Mouse (Mus musculus): Measurements from ENCODE around the gene Pla2g16. TPM values are rescaled to one million over a fixed set of nuclear protein-coding genes. Genes with fewer than 3 reads are reported as not detected.

The Pla2g16 gene
- polyA plus RNA-seq (2014; fragmentation: Nextera tagmentation; extraction: Ambion mirVana), result 5.4 and 7.6 TPM in 2 replicates

GRCm38 (mm10) chr19:7557328-7557822 is at the start of gene Pla2g16:
Gene Pla2g16 (plus strand): TSS chr19:7557459.
- H3K4me2 ChIP-seq (ENCODE audit: low read depth, severe bottlenecking), result peak within 1 kb of the TSS; percentile 79
- 1% methylated on average over 27 of the region's 27 CpGs for WGBS
- peak; percentile 73; the same call in 1 of the 2 replicates for ATAC-seq (ENCODE audit: insufficient number of reproducible peaks, low FRiP score, low TSS enrichment, low read depth)
- H3K4me1 ChIP-seq (ENCODE audit: control insufficient read depth, insufficient read depth, low read length), result 0 out of 2 replicates have a peak, but pooled peaks cover 3% of the 10 kb centered on the region
- peak; percentile 71 for DNase-seq (ENCODE audit: low spot score)
- H3K36me3 ChIP-seq (ENCODE audit: control insufficient read depth, insufficient read depth, low read length), result no peaks in the 10 kb centered on the region
- H3K9me3 ChIP-seq (ENCODE audit: control insufficient read depth, low read length), result no peaks in the 10 kb centered on the region
- peak within 1 kb of the TSS; percentile 41 for H3K4me3 ChIP-seq (ENCODE audit: low read depth, low read length)
- H3K27me3 ChIP-seq (ENCODE audit: control insufficient read depth, insufficient read depth, low read length), result no peaks in the 10 kb centered on the region
- no peak within 1 kb of the TSS for H3K27ac ChIP-seq (replicated peaks; ENCODE audit: low read depth, low read length)
- H3K9ac ChIP-seq (ENCODE audit: low read length), result peak within 1 kb of the TSS; percentile 47

- Histone ChIP-seq H3K36me3 (ENCODE audit: control insufficient read depth, insufficient read depth, low read length) (peaks cover 4% of the 10 kb centered on the region; the same call in 1 of the 2 replicates), H3K9me3 (ENCODE audit: control insufficient read depth, low read length) (no peaks in the 10 kb centered on the region), H3K27ac (replicated peaks; ENCODE audit: low read depth, low read length) (no peak overlapping the region), H3K4me3 (ENCODE audit: low read depth, low read length) (no peak overlapping the region), H3K4me2 (ENCODE audit: low read depth, severe bottlenecking) (no peak overlapping the region), H3K4me1 (ENCODE audit: control insufficient read depth, insufficient read depth, low read length) (no peaks in the 10 kb centered on the region), H3K9ac (ENCODE audit: low read length) (no peak overlapping the region), H3K27me3 (ENCODE audit: control insufficient read depth, insufficient read depth, low read length) (no peaks in the 10 kb centered on the region)
- no peak for DNase-seq (ENCODE audit: low spot score)
- no peak for ATAC-seq (ENCODE audit: insufficient number of reproducible peaks, low FRiP score, low TSS enrichment, low read depth)
- 74% methylated on average over 4 of the region's 4 CpGs for WGBS
Measured at GRCm38 (mm10) chr19:7508026-7508425, 49.2 kb upstream of the Pla2g16 start.

GRCm38 (mm10) chr19:7516437-7516836 is 40.8 kb upstream of the Pla2g16 start:
- Histone ChIP-seq H3K4me2 (ENCODE audit: low read depth, severe bottlenecking) (no peak overlapping the region), H3K9me3 (ENCODE audit: control insufficient read depth, low read length) (no peaks in the 10 kb centered on the region), H3K4me1 (ENCODE audit: control insufficient read depth, insufficient read depth, low read length) (no peaks in the 10 kb centered on the region), H3K27ac (replicated peaks; ENCODE audit: low read depth, low read length) (no peak overlapping the region), H3K9ac (ENCODE audit: low read length) (no peak overlapping the region), H3K27me3 (ENCODE audit: control insufficient read depth, insufficient read depth, low read length) (no peaks in the 10 kb centered on the region), H3K36me3 (ENCODE audit: control insufficient read depth, insufficient read depth, low read length) (peaks cover 2% of the 10 kb centered on the region; the same call in 1 of the 2 replicates), H3K4me3 (ENCODE audit: low read depth, low read length) (no peak overlapping the region)
- ATAC-seq (ENCODE audit: insufficient number of reproducible peaks, low FRiP score, low TSS enrichment, low read depth) (no peak), DNase-seq (ENCODE audit: low spot score) (no peak)
- 96% methylated on average over 1 of the region's 1 CpGs for WGBS

GRCm38 (mm10) chr19:7521619-7522018 is 35.6 kb upstream of the Pla2g16 start:
- Histone ChIP-seq H3K4me2 (ENCODE audit: low read depth, severe bottlenecking) (no peak overlapping the region), H3K4me3 (ENCODE audit: low read depth, low read length) (no peak overlapping the region), H3K27me3 (ENCODE audit: control insufficient read depth, insufficient read depth, low read length) (no peaks in the 10 kb centered on the region), H3K4me1 (ENCODE audit: control insufficient read depth, insufficient read depth, low read length) (no peaks in the 10 kb centered on the region), H3K36me3 (ENCODE audit: control insufficient read depth, insufficient read depth, low read length) (peaks cover 10% of the 10 kb centered on the region; the same call in 1 of the 2 replicates), H3K27ac (replicated peaks; ENCODE audit: low read depth, low read length) (no peak overlapping the region), H3K9me3 (ENCODE audit: control insufficient read depth, low read length) (no peaks in the 10 kb centered on the region; the same call in 1 of the 2 replicates), H3K9ac (ENCODE audit: low read length) (no peak overlapping the region)
- ATAC-seq (ENCODE audit: insufficient number of reproducible peaks, low FRiP score, low TSS enrichment, low read depth) (no peak), DNase-seq (ENCODE audit: low spot score) (no peak)
- WGBS, result 90% methylated on average over 3 of the region's 3 CpGs

- DNase-seq (ENCODE audit: low spot score) (no peak), ATAC-seq (ENCODE audit: insufficient number of reproducible peaks, low FRiP score, low TSS enrichment, low read depth) (no peak)
- Histone ChIP-seq H3K4me3 (ENCODE audit: low read depth, low read length) (no peak overlapping the region), H3K27ac (replicated peaks; ENCODE audit: low read depth, low read length) (no peak overlapping the region), H3K9ac (ENCODE audit: low read length) (no peak overlapping the region), H3K36me3 (ENCODE audit: control insufficient read depth, insufficient read depth, low read length) (peaks cover 10% of the 10 kb centered on the region; the same call in 1 of the 2 replicates), H3K4me1 (ENCODE audit: control insufficient read depth, insufficient read depth, low read length) (no peaks in the 10 kb centered on the region), H3K9me3 (ENCODE audit: control insufficient read depth, low read length) (no peaks in the 10 kb centered on the region; the same call in 1 of the 2 replicates), H3K4me2 (ENCODE audit: low read depth, severe bottlenecking) (no peak overlapping the region), H3K27me3 (ENCODE audit: control insufficient read depth, insufficient read depth, low read length) (no peaks in the 10 kb centered on the region)
- 90% methylated on average over 2 of the region's 2 CpGs for WGBS
Measured at GRCm38 (mm10) chr19:7522856-7523255, 34.4 kb upstream of the Pla2g16 start.

- H3K27ac ChIP-seq (replicated peaks; ENCODE audit: low read depth, low read length), result no peak overlapping the region
- peak; percentile 22 for DNase-seq (ENCODE audit: low spot score)
- no peak overlapping the region for H3K4me2 ChIP-seq (ENCODE audit: low read depth, severe bottlenecking)
- H3K36me3 ChIP-seq (ENCODE audit: control insufficient read depth, insufficient read depth, low read length), result peaks cover 10% of the 10 kb centered on the region; the same call in 1 of the 2 replicates
- H3K27me3 ChIP-seq (ENCODE audit: control insufficient read depth, insufficient read depth, low read length), result no peaks in the 10 kb centered on the region
- no peak for ATAC-seq (ENCODE audit: insufficient number of reproducible peaks, low FRiP score, low TSS enrichment, low read depth)
- no peak overlapping the region for H3K9ac ChIP-seq (ENCODE audit: low read length)
- no peaks in the 10 kb centered on the region for H3K4me1 ChIP-seq (ENCODE audit: control insufficient read depth, insufficient read depth, low read length)
- WGBS, result 95% methylated on average over 1 of the region's 1 CpGs
- no peak overlapping the region for H3K4me3 ChIP-seq (ENCODE audit: low read depth, low read length)
- no peaks in the 10 kb centered on the region; the same call in 1 of the 2 replicates for H3K9me3 ChIP-seq (ENCODE audit: control insufficient read depth, low read length)
Measured at GRCm38 (mm10) chr19:7523292-7523691, 34.0 kb upstream of the Pla2g16 start.

GRCm38 (mm10) chr19:7523781-7524180 is 33.5 kb upstream of the Pla2g16 start:
- Histone ChIP-seq H3K27me3 (ENCODE audit: control insufficient read depth, insufficient read depth, low read length) (no peaks in the 10 kb centered on the region), H3K4me2 (ENCODE audit: low read depth, severe bottlenecking) (no peak overlapping the region), H3K27ac (replicated peaks; ENCODE audit: low read depth, low read length) (no peak overlapping the region), H3K36me3 (ENCODE audit: control insufficient read depth, insufficient read depth, low read length) (peaks cover 8% of the 10 kb centered on the region; the same call in 1 of the 2 replicates), H3K9ac (ENCODE audit: low read length) (no peak overlapping the region), H3K4me1 (ENCODE audit: control insufficient read depth, insufficient read depth, low read length) (no peaks in the 10 kb centered on the region), H3K9me3 (ENCODE audit: control insufficient read depth, low read length) (no peaks in the 10 kb centered on the region; the same call in 1 of the 2 replicates), H3K4me3 (ENCODE audit: low read depth, low read length) (no peak overlapping the region)
- DNase-seq (ENCODE audit: low spot score), result no peak
- ATAC-seq (ENCODE audit: insufficient number of reproducible peaks, low FRiP score, low TSS enrichment, low read depth), result no peak

GRCm38 (mm10) chr19:7524879-7525278 is 32.4 kb upstream of the Pla2g16 start:
- no peak overlapping the region for H3K9ac ChIP-seq (ENCODE audit: low read length)
- H3K4me3 ChIP-seq (ENCODE audit: low read depth, low read length), result no peak overlapping the region
- no peaks in the 10 kb centered on the region for H3K27me3 ChIP-seq (ENCODE audit: control insufficient read depth, insufficient read depth, low read length)
- WGBS, result 76% methylated on average over 3 of the region's 3 CpGs
- DNase-seq (ENCODE audit: low spot score) (no peak), ATAC-seq (ENCODE audit: insufficient number of reproducible peaks, low FRiP score, low TSS enrichment, low read depth) (no peak)
- H3K4me1 ChIP-seq (ENCODE audit: control insufficient read depth, insufficient read depth, low read length), result no peaks in the 10 kb centered on the region
- H3K36me3 ChIP-seq (ENCODE audit: control insufficient read depth, insufficient read depth, low read length), result peaks cover 8% of the 10 kb centered on the region; the same call in 1 of the 2 replicates
- no peak overlapping the region for H3K4me2 ChIP-seq (ENCODE audit: low read depth, severe bottlenecking)
- H3K9me3 ChIP-seq (ENCODE audit: control insufficient read depth, low read length), result no peaks in the 10 kb centered on the region; the same call in 1 of the 2 replicates
- no peak overlapping the region for H3K27ac ChIP-seq (replicated peaks; ENCODE audit: low read depth, low read length)

Measured in limb, embryonic 11.5 days (tissue).